Mouse (Mus musculus) neutrophil, adult 65 days (primary cell): ENCODE data around the gene Ccl21b. TPM values are rescaled to one million over a fixed set of nuclear protein-coding genes. Genes with fewer than 3 reads are reported as not detected.

Experiments used
- total RNA-seq: library from RNA; stranded (reverse); gene quantifications from 2 replicates; pipeline ENCODE4 v1.2.4, GENCODE M21; 2023

Ccl21b gene
- not detected in 2 replicates for total RNA-seq

DNA sequence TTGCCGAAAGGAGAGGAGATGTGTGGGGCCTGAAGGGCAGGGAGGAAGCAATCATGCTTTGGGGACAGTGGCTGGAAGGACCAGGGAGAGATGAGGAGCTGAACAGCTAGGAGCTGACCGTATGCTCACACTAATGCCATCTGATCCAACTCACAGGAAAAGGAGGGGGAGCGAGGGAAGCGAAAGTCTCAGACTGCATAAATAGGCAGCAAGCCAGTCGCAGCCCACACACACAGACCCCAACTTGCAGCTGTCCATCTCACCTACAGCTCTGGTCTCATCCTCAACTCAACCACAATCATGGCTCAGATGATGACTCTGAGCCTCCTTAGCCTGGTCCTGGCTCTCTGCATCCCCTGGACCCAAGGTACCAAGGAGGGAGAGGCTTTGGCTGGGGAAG lies at the start of gene Ccl21b:
Gene Ccl21b, plus strand, starts transcription at position 301 of the 400 bp plus-strand sequence.

DNA sequence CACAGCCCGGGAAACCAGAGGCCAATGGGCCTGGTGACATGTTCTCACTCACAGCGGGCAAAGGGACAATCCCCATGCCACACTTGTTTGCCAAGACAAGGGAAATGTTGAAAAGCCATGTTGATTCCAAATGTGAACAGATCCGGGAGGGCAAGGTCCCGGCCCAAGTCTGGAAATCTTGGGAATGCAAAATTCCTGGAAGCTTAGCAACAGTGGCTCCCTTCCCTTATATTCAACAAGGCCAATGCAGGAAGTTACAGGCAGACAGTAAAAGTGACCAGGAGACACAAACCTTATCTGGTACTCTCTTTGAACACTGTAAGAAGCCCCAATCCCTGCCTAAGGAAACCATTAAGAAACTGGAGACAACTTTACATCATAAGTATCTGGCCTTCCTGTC lies 15.2 kb upstream of the Ccl21b start, which contains the start of gene Gm10600:
Gene Gm10600, plus strand, starts transcription at position 301 of the 400 bp plus-strand sequence.

DNA sequence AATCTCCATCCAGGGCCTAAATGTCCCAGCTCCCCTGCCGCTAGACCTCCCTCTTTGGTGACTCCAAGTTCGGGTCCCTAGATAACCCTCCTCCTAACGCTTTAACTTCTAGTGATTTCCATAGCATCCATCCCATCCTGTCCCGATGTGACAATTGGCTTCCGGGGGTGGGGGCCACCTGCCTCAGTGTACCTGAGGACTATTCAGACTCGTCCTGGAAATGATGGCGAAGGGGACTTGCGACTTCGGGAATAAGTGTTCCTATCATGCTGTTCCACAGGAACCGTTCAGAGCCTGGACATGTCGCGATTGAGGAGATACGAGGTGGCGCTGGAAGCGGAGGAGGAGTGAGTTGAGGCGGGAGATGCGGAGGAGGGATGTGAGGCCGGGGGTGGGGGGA lies 38.4 kb downstream of the Ccl21b start, which contains the start of gene Gm21953:
Gene Gm21953, plus strand, starts transcription at position 301 of the 400 bp plus-strand sequence.

Other genes with a start within 250 kb of the Ccl21b start
- not detected in 2 replicates for gene Gm21093, start 221.0 kb upstream of the Ccl21b start, total RNA-seq
- gene Gm3893, start 164.6 kb upstream of the Ccl21b start, total RNA-seq = not detected in 2 replicates
- gene Gm13304, start 140.9 kb upstream of the Ccl21b start, total RNA-seq = not detected in 2 replicates
- not detected in 2 replicates for gene Gm13306, start 102.3 kb upstream of the Ccl21b start, total RNA-seq
- gene Gm13305, start 87.2 kb upstream of the Ccl21b start, total RNA-seq = not detected in 2 replicates
- not detected in 2 replicates for gene Gm10600, start 15.1 kb upstream of the Ccl21b start, total RNA-seq
- not detected in 2 replicates for gene Gm21953, start 38.5 kb downstream of the Ccl21b start, total RNA-seq
- not detected in 2 replicates for gene Fam205a3, start 62.6 kb downstream of the Ccl21b start, total RNA-seq
- gene Gm21586, start 183.6 kb downstream of the Ccl21b start, total RNA-seq = not detected in 2 replicates
- 0.18 TPM in 1 of 2 replicates, not detected in the other for gene Gm2163, start 211.0 kb downstream of the Ccl21b start, total RNA-seq